Mouse (Mus musculus) embryonic facial prominence, embryonic 12.5 days (tissue): ENCODE results near the gene Sox8. TPM values are rescaled to one million over a fixed set of nuclear protein-coding genes. Genes with fewer than 3 reads are reported as not detected.

Experiments used
- ATAC-seq: fragments of 200-750 bp; cut with Nextera tagmentation; 2 replicates; pipeline ENCODE4 v1.8.0; 2017; ENCODE audit not compliant: insufficient number of reproducible peaks, insufficient read depth, low FRiP score, low TSS enrichment
- H3K27ac ChIP-seq: fragments of 300-500 bp; sonication (generic); 2 replicates; pipeline ENCODE4 v1.5.1; 2016; ENCODE audit warnings: mild to moderate bottlenecking
- H3K27me3 ChIP-seq: fragments of 300-500 bp; sonication (generic); 2 replicates; pipeline ENCODE4 v1.6.1; 2016; ENCODE audit warnings: mild to moderate bottlenecking, moderate library complexity
- H3K36me3 ChIP-seq: fragments of 300-500 bp; sonication (generic); 2 replicates; pipeline ENCODE4 v1.6.1; 2016; ENCODE audit warnings: mild to moderate bottlenecking
- H3K4me1 ChIP-seq: fragments of 300-500 bp; sonication (generic); 2 replicates; pipeline ENCODE4 v1.6.1; 2016
- H3K4me2 ChIP-seq: fragments of 300-500 bp; sonication (generic); replicated peaks from 2 replicates; pipeline ENCODE4 v1.6.1; 2016; ENCODE audit warnings: mild to moderate bottlenecking, moderate library complexity
- H3K4me3 ChIP-seq: fragments of 300-500 bp; sonication (generic); 2 replicates; pipeline ENCODE4 v1.5.1; 2016; ENCODE audit warnings: mild to moderate bottlenecking
- H3K9ac ChIP-seq: fragments of 300-500 bp; sonication (generic); 2 replicates; pipeline ENCODE4 v1.6.1; 2016; ENCODE audit warnings: mild to moderate bottlenecking, moderate library complexity
- H3K9me3 ChIP-seq: fragments of 300-500 bp; sonication (generic); 2 replicates; pipeline ENCODE4 v1.6.1; 2016; ENCODE audit warnings: mild to moderate bottlenecking, moderate library complexity
- WGBS: fragments of 180-500 bp; shearing (Covaris S2); methylation state at CpG from one replicate; pipeline ENCODE4 v1.1.7; 2016; 5-methylcytosine and 5-hydroxymethylcytosine counted together
- polyA plus RNA-seq: library from polyadenylated mRNA; unstranded; fragments of >200 nt; fragmentation: Nextera tagmentation; extraction: Ambion mirVana; gene quantifications from 2 replicates; pipeline ENCODE4 v1.2.1, GENCODE M21; 2016

The Sox8 gene
- polyA plus RNA-seq, 1 experiment from 2014 or later = 13.2 TPM

GRCm38 (mm10) chr17:25567261-25567660 is 3.2 kb downstream of the Sox8 start:
- no peak for ATAC-seq
- H3K27ac ChIP-seq = no peak overlapping the region
- H3K9ac ChIP-seq = no peak overlapping the region
- peaks cover 29% of the 10 kb centered on the region for H3K27me3 ChIP-seq
- peak overlapping the region; percentile 98; the same call in 1 of the 2 replicates for H3K4me2 ChIP-seq
- 0 out of 2 replicates have a peak, but pooled peaks cover 3% of the 10 kb centered on the region for H3K36me3 ChIP-seq
- WGBS = 75% methylated on average over 13 of the region's 13 CpGs
- peaks cover 47% of the 10 kb centered on the region for H3K4me1 ChIP-seq
- no peak overlapping the region for H3K4me3 ChIP-seq
- H3K9me3 ChIP-seq = no peaks in the 10 kb centered on the region

- peaks cover 24% of the 10 kb centered on the region for H3K27me3 ChIP-seq
- H3K27ac ChIP-seq = no peak overlapping the region
- H3K9me3 ChIP-seq = no peaks in the 10 kb centered on the region
- H3K9ac ChIP-seq = no peak overlapping the region
- ATAC-seq = no peak
- peaks cover 39% of the 10 kb centered on the region for H3K4me1 ChIP-seq
- 75% methylated on average over 17 of the region's 17 CpGs for WGBS
- no peak overlapping the region for H3K4me3 ChIP-seq
- H3K36me3 ChIP-seq = 0 out of 2 replicates have a peak, but pooled peaks cover 3% of the 10 kb centered on the region
- H3K4me2 ChIP-seq = no peak overlapping the region
Observed at GRCm38 (mm10) chr17:25565860-25566600, 4.5 kb downstream of the Sox8 start.

- 0 out of 2 replicates have a peak, but pooled peaks cover 3% of the 10 kb centered on the region for H3K36me3 ChIP-seq
- 0 out of 2 replicates have a peak overlapping the region, but pooled peaks have one; percentile 9 for H3K4me2 ChIP-seq
- H3K27ac ChIP-seq = no peak overlapping the region
- 0 out of 2 replicates have a peak overlapping the region, but pooled peaks have one; percentile 20 for H3K9ac ChIP-seq
- no peaks in the 10 kb centered on the region for H3K9me3 ChIP-seq
- ATAC-seq = no peak
- peaks cover 22% of the 10 kb centered on the region for H3K27me3 ChIP-seq
- 32% methylated on average over 6 of the region's 6 CpGs for WGBS
- H3K4me1 ChIP-seq = peaks cover 35% of the 10 kb centered on the region
- no peak overlapping the region for H3K4me3 ChIP-seq
Observed at GRCm38 (mm10) chr17:25565244-25565643, 5.2 kb downstream of the Sox8 start.

GRCm38 (mm10) chr17:25564481-25564880 is 6.0 kb downstream of the Sox8 start:
- Histone ChIP-seq H3K9me3 (no peaks in the 10 kb centered on the region), H3K4me3 (no peak overlapping the region), H3K27me3 (peaks cover 15% of the 10 kb centered on the region), H3K27ac (no peak overlapping the region), H3K4me1 (peaks cover 27% of the 10 kb centered on the region), H3K9ac (no peak overlapping the region), H3K4me2 (no peak overlapping the region), H3K36me3 (0 out of 2 replicates have a peak, but pooled peaks cover 3% of the 10 kb centered on the region)
- 91% methylated on average over 5 of the region's 5 CpGs for WGBS
- ATAC-seq = no peak

GRCm38 (mm10) chr17:25561223-25562028 is 9.1 kb downstream of the Sox8 start:
- Histone ChIP-seq H3K36me3 (no peaks in the 10 kb centered on the region), H3K4me3 (no peak overlapping the region), H3K4me2 (no peak overlapping the region), H3K9ac (no peak overlapping the region), H3K4me1 (peaks cover 20% of the 10 kb centered on the region), H3K9me3 (no peaks in the 10 kb centered on the region), H3K27me3 (no peaks in the 10 kb centered on the region), H3K27ac (no peak overlapping the region)
- 75% methylated on average over 16 of the region's 16 CpGs for WGBS
- no peak for ATAC-seq

- H3K36me3 ChIP-seq = no peaks in the 10 kb centered on the region
- H3K9me3 ChIP-seq = no peaks in the 10 kb centered on the region
- no peak overlapping the region for H3K4me3 ChIP-seq
- H3K27ac ChIP-seq = no peak overlapping the region
- no peak overlapping the region for H3K9ac ChIP-seq
- H3K4me2 ChIP-seq = no peak overlapping the region
- H3K4me1 ChIP-seq = peaks cover 27% of the 10 kb centered on the region
- 59% methylated on average over 5 of the region's 5 CpGs for WGBS
- ATAC-seq = no peak
- H3K27me3 ChIP-seq = no peaks in the 10 kb centered on the region
Observed at GRCm38 (mm10) chr17:25560554-25561222, 9.8 kb downstream of the Sox8 start.

- H3K4me2 ChIP-seq = no peak overlapping the region
- H3K9ac ChIP-seq = no peak overlapping the region
- no peaks in the 10 kb centered on the region for H3K36me3 ChIP-seq
- no peak for ATAC-seq
- 45% methylated on average over 4 of the region's 4 CpGs for WGBS
- H3K27me3 ChIP-seq = no peaks in the 10 kb centered on the region
- peaks cover 28% of the 10 kb centered on the region for H3K4me1 ChIP-seq
- no peaks in the 10 kb centered on the region for H3K9me3 ChIP-seq
- H3K4me3 ChIP-seq = no peak overlapping the region
- H3K27ac ChIP-seq = no peak overlapping the region
Observed at GRCm38 (mm10) chr17:25559634-25560033, 10.9 kb downstream of the Sox8 start.

- H3K4me2 ChIP-seq = peak overlapping the region; percentile 64
- ATAC-seq = peak; percentile 41; the same call in 1 of the 2 replicates
- H3K27me3 ChIP-seq = no peaks in the 10 kb centered on the region
- H3K9me3 ChIP-seq = no peaks in the 10 kb centered on the region
- H3K4me1 ChIP-seq = peaks cover 25% of the 10 kb centered on the region
- peak overlapping the region; percentile 29 for H3K4me3 ChIP-seq
- peak overlapping the region; percentile 48; the same call in 1 of the 2 replicates for H3K9ac ChIP-seq
- H3K27ac ChIP-seq = peak overlapping the region; percentile 63
- no peaks in the 10 kb centered on the region for H3K36me3 ChIP-seq
- 9% methylated on average over 21 of the region's 21 CpGs for WGBS
Observed at GRCm38 (mm10) chr17:25556630-25557354, 13.7 kb downstream of the Sox8 start.

- Histone ChIP-seq H3K27ac (peak overlapping the region; percentile 63), H3K4me1 (peaks cover 25% of the 10 kb centered on the region), H3K27me3 (no peaks in the 10 kb centered on the region), H3K9ac (peak overlapping the region; percentile 48; the same call in 1 of the 2 replicates), H3K36me3 (no peaks in the 10 kb centered on the region), H3K4me2 (peak overlapping the region; percentile 64), H3K4me3 (peak overlapping the region; percentile 29), H3K9me3 (no peaks in the 10 kb centered on the region)
- 0 out of 2 replicates have a peak, but pooled peaks have one; percentile 23 for ATAC-seq
- 3% methylated on average over 29 of the region's 29 CpGs for WGBS
Observed at GRCm38 (mm10) chr17:25555666-25556629, 14.5 kb downstream of the Sox8 start.

GRCm38 (mm10) chr17:25555159-25555558 is 15.3 kb downstream of the Sox8 start:
- H3K4me3 ChIP-seq = no peak overlapping the region
- whole genome bisulfite sequencing = 15% methylated on average over 3 of the region's 3 CpGs
- H3K27me3 ChIP-seq = no peaks in the 10 kb centered on the region
- peaks cover 25% of the 10 kb centered on the region for H3K4me1 ChIP-seq
- ATAC-seq = peak; percentile 39; the same call in 1 of the 2 replicates
- H3K27ac ChIP-seq = peak overlapping the region; percentile 63
- H3K4me2 ChIP-seq = no peak overlapping the region
- H3K9me3 ChIP-seq = no peaks in the 10 kb centered on the region
- H3K36me3 ChIP-seq = no peaks in the 10 kb centered on the region
- H3K9ac ChIP-seq = no peak overlapping the region
